Mouse (Mus musculus) heart, adult 18-20 months (tissue): ENCODE results near the gene Cda. TPM values are rescaled to one million over a fixed set of nuclear protein-coding genes. Genes with fewer than 3 reads are reported as not detected.
A peak's percentile ranks its signal among the peaks of the same experiment; 100 is the strongest.

Experiments used
- DNase-seq, 2 experiments: peaks; one replicate each; pipeline ENCODE4 v3.0.0; 2021 to 2022; ENCODE audit warnings: mixed read lengths in 1 of 2
- total RNA-seq, 2 experiments: library from RNA; stranded (reverse); gene quantifications; 2 replicates each; pipeline ENCODE4 v1.2.3; 2021

The Cda gene
- total RNA-seq, 2 experiments from 2014 or later = 1.6 to 2.3 TPM

DNA sequence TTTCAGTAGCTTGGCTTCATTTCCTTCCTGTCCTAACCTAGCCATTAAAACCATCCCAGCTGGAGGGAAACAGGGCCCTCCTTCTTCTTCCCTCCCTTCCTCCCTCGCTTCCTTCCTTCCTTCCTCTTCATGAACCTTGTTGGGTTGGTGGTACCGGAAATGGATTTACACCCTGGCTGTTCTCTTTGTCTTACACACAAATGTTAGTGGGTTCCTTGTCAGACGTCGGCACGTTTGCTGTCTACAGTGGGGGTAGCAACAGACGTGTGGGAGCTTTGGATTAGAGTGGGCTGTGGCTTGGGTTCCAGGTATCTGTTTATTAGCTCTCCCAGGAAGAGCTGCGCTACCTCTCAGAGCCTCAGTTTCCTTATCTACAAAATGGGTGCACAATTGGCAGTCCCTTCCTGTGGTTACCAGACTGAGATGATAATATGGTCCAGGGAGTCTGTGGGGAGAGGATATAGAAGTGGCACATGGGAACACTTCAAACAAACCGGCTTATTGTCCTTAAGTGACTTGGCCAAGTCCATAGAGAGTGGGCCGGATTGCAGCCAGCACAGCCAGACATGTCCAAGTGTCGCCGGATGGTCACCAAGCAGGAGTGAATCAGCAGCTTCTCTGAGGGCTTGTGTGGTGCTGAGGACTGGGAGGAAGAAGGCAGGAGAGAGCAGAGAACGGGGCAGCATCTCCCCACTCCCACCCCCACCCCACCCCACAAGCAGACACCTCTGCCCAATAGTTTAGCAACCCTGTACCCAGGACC is 887 bp upstream of the Cda start:
- peak; percentile 26 to 31 for DNase-seq

GRCm38 (mm10) chr4:138366561-138366960 is 1.2 kb downstream of the Cda start:
- DNase-seq = no peak

- DNase-seq = no peak
Measured at GRCm38 (mm10) chr4:138363511-138363910, 4.3 kb downstream of the Cda start.

- no peak for DNase-seq
Measured at GRCm38 (mm10) chr4:138362883-138363282, 4.9 kb downstream of the Cda start.

- no peak for DNase-seq
Measured at GRCm38 (mm10) chr4:138361370-138361821, 6.4 kb downstream of the Cda start.

- DNase-seq = no peak
Measured at GRCm38 (mm10) chr4:138358176-138358575, 9.6 kb downstream of the Cda start.

GRCm38 (mm10) chr4:138356551-138356950 is 11.2 kb downstream of the Cda start:
- no peak for DNase-seq

DNA sequence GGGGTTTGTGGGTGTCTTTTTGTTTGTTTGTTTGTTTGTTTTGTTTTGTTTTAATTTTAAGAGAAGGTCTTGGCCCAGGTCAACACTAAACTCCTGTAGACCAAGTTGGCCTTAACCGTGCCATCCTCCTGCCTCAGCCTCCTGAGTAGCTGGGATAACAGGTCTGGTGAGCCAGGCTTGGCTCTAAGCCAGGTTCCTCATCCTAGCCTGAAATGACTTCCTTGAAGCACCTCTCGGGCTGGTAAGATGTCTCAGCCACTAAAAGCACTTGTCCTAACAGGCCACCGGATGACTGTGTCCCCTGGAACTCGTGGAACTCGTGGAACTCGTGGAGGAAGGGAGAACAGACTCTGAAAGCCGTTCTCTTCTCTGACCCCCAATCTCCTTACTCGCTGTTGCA is 11.7 kb downstream of the Cda start:
- DNase-seq = no peak

GRCm38 (mm10) chr4:138355496-138355895 is 12.3 kb downstream of the Cda start:
- no peak for DNase-seq

GRCm38 (mm10) chr4:138353438-138354171 is 14.2 kb downstream of the Cda start:
- DNase-seq = no peak

DNA sequence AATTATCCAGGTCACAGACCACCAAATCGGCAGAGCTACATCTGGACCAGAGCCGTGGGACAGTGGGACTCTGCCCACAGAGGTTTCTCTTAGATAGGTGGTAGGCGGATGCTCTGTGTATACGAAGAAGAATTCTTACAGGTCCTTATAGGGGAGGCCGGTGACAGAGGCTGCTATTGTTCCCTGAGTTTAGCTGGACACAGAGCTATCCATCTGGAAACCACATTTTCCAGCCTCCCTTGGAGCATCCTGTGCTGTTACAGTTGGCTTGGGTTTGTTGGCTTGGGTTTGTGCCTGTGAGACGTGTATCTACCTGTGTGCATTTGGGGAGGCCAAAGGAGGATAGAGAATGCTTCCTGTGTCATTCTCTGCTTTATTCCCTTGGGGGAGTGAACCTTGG is 15.1 kb downstream of the Cda start:
- no peak for DNase-seq

- no peak for DNase-seq
Measured at GRCm38 (mm10) chr4:138351821-138352220, 16.0 kb downstream of the Cda start.

- DNase-seq = no peak
Measured at GRCm38 (mm10) chr4:138348716-138349115, 19.1 kb downstream of the Cda start.

- no peak for DNase-seq
Measured at GRCm38 (mm10) chr4:138347280-138347679, 20.5 kb downstream of the Cda start.

GRCm38 (mm10) chr4:138344891-138345545 is 22.8 kb downstream of the Cda start:
- peak; percentile 53 to 68 for DNase-seq

DNA sequence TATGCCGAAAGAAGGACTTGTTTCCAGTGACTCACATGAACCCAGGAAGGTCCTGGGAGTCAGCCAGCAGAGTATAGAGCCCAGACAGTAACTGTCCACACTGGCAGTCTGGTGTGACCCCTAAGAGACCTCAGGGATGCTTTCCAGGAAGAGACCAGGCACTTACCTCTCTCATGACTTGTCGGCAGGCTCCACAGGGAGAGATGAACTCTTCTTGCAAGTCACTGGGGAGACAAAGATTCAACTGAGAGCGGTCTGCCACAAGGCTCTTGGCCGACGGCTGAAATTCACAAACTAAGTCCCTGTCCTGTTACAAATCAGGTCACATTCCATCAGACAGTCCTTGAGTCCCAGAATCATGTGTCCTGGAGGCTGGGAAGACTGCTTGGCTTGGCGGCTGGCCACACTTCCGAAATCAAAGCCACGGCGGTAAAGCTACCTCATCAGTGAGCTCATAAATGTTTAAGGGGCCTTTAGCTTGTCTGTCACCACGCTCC is 24.4 kb downstream of the Cda start:
- peak in 1 of 2 experiments; percentile 39 for DNase-seq

- DNase-seq = no peak
Measured at GRCm38 (mm10) chr4:138342778-138343177, 25.0 kb downstream of the Cda start.

- DNase-seq = no peak
Measured at GRCm38 (mm10) chr4:138342048-138342447, 25.7 kb downstream of the Cda start.

- DNase-seq = no peak
Measured at GRCm38 (mm10) chr4:138341393-138341792, 26.4 kb downstream of the Cda start.

GRCm38 (mm10) chr4:138339963-138340362 is 27.8 kb downstream of the Cda start:
- DNase-seq = peak; percentile 34 to 79

DNA sequence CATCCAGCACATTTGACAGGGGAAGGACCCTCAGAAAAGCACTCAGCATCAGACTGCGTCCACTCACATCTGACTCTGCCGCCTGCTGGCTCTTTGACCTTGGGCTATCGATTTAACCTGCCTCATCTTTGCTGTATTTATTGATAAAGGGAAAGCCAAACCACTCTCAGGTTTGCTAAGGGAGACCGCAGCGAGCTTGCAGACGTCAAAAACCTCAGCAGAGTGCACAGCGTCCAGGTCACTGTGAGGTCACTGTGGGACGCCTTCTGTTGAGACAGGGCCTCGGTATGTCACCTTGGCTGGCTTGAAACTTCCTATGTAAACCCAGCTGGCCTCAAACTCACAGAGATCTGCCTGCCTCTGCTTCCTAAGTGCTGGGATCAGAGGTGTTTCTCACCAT is 30.5 kb downstream of the Cda start:
- DNase-seq = no peak

DNA sequence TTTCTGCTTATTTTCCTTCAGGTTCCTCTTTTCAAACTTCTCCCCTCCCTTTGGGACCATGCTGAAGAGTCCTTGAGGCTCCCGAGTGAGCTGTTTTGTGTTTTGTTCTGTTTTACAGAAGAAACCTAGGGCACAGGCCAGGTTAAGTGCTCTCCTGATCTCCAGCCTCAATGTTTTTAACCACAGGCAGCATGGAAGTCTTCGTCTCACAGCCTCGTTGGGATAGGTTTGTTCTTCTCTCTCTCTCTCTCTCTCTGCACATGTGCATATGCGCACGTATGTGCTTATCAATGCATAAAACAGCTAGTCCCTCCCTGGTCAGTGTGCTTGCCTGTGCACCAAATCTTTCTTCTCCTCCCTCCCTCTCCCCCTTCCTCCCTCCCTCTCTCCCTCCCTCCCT is 30.9 kb downstream of the Cda start:
- no peak for DNase-seq

- no peak for DNase-seq
Measured at GRCm38 (mm10) chr4:138335648-138336047, 32.1 kb downstream of the Cda start.
